In the genomic region with DNA sequence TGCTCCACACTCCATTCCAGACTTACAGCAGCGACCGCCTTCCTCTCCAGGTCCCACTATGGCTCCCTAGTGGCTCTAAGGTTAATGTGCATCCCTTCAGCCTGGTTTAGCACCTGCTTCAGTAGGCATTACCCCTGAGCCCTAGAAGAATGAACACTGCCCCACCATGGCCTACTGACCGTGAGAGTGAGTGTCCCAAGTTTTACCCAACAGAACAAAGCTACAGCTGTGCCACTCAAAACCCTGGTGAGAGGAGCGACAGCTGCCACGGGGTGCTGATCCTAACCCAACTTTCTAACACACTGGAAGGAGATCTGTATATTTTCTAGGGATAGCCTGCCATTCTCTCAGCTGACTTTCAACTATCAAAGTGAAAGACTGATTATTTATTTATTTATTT, we compare ENCODE assay signal across 16 mouse cellular contexts.
"Had no signal": no experiment of that assay in that cellular context is flagged by ENCODE, and none has a peak within 500 bp of the region (broad histone marks: within the 10 kb centered on the region; RNA-seq: fewer than 3 reads in every experiment).

No protein-coding gene starts in this region.

- DNase-seq: retina, postnatal 1 day; right cerebral cortex, adult 18-20 months; right cerebral cortex, postnatal 14 days; right cerebral cortex, postnatal 25 days; right cerebral cortex, postnatal 4 days; spleen, adult 18-20 months; thymus, adult 18-20 months; thymus, adult 2 months; thymus, postnatal 14 days; thymus, postnatal 25 days; thymus, postnatal 36 days; thymus, postnatal 4 days had no signal

- H3K4me3 ChIP-seq: neural tube, embryonic 13.5 days; neural tube, embryonic 15.5 days; stomach, embryonic 15.5 days had no signal

- H3K27me3 ChIP-seq: neural tube, embryonic 13.5 days; neural tube, embryonic 15.5 days; stomach, embryonic 15.5 days had no signal

- H3K36me3 ChIP-seq: neural tube, embryonic 13.5 days; neural tube, embryonic 15.5 days; stomach, embryonic 15.5 days had no signal

- H3K27ac ChIP-seq: neural tube, embryonic 13.5 days; neural tube, embryonic 15.5 days; stomach, embryonic 15.5 days; stomach, postnatal 0 days had no signal

- H3K4me2 ChIP-seq: neural tube, embryonic 13.5 days; neural tube, embryonic 15.5 days; stomach, embryonic 15.5 days had no signal
